Mouse (Mus musculus) heart, embryonic 13.5 days (tissue): ENCODE measurements at regions not wholly inside any gene's neighbourhood (a gene's known extent, or its start where the extent isn't known, plus 50 kb on each side); places are given as distances from the start of the nearest gene placed in this dataset.

Source experiments
- ATAC-seq: fragments of 200-750 bp; cut with Nextera tagmentation; 2 replicates; pipeline ENCODE4 v1.8.0; 2017; ENCODE audit warnings: moderate TSS enrichment; ENCODE audit not compliant: insufficient number of reproducible peaks, low FRiP score, low TSS enrichment; ENCODE audit errors: extremely low read depth
- H3K27ac ChIP-seq: fragments of 300-500 bp; sonication (generic); replicated peaks from 2 replicates; pipeline ENCODE4 v1.5.1; 2015; ENCODE audit warnings: moderate library complexity, mild to moderate bottlenecking, inconsistent platforms
- H3K27me3 ChIP-seq: fragments of 300-500 bp; sonication (generic); replicated peaks from 2 replicates; pipeline ENCODE4 v1.6.1; 2015; ENCODE audit warnings: mild to moderate bottlenecking, inconsistent platforms
- H3K36me3 ChIP-seq: fragments of 300-500 bp; sonication (generic); 2 replicates; pipeline ENCODE4 v1.6.1; 2015; ENCODE audit warnings: mild to moderate bottlenecking, inconsistent platforms
- H3K4me1 ChIP-seq: fragments of 300-500 bp; sonication (generic); 2 replicates; pipeline ENCODE4 v1.6.1; 2015; ENCODE audit warnings: inconsistent platforms
- H3K4me2 ChIP-seq: fragments of 300-500 bp; sonication (generic); 2 replicates; pipeline ENCODE4 v1.6.1; 2015; ENCODE audit warnings: inconsistent platforms, mild to moderate bottlenecking, moderate library complexity
- H3K4me3 ChIP-seq: fragments of 300-500 bp; sonication (generic); 2 replicates; pipeline ENCODE4 v1.5.1; 2015; ENCODE audit warnings: moderate library complexity, mild to moderate bottlenecking, inconsistent platforms
- H3K9ac ChIP-seq: fragments of 300-500 bp; sonication (generic); 2 replicates; pipeline ENCODE4 v1.6.1; 2015; ENCODE audit warnings: inconsistent platforms, mild to moderate bottlenecking, moderate library complexity
- H3K9me3 ChIP-seq: fragments of 300-500 bp; sonication (generic); 2 replicates; pipeline ENCODE4 v1.6.1; 2016; ENCODE audit warnings: inconsistent platforms
- whole genome bisulfite sequencing: fragments of 180-500 bp; shearing (Covaris S2); methylation state at CpG from one replicate; pipeline ENCODE4 v1.1.7; 2015; ENCODE audit warnings: mixed read lengths; 5-methylcytosine and 5-hydroxymethylcytosine counted together

DNA sequence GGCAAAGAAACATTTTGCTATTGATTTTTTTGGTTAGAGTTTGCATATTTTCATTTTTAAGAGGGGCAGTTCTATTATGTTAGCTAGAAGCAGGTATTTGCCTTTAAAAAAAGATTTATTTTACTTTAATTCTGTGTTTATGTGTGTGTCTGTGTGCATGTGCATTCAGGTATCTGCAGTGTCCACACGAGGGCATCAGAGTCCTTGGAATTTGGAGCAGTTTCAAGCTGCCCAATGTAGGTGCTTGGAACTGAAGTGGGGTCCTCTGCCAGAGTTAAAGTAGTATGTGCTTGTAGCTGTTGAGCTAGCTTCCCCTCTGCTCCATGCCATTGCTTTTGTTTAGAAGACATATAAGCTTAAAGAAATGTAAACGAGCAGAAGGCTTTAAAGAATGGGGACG is 89.1 kb downstream of the 9330182O14Rik start:
- H3K4me1 ChIP-seq = no peaks in the 10 kb centered on the region
- no peak overlapping the region for H3K9ac ChIP-seq
- no peaks in the 10 kb centered on the region for H3K36me3 ChIP-seq
- H3K27me3 ChIP-seq = no peaks in the 10 kb centered on the region
- no peak overlapping the region for H3K27ac ChIP-seq
- no peaks in the 10 kb centered on the region for H3K9me3 ChIP-seq
- WGBS = 83% methylated on average over 3 of the region's 3 CpGs
- H3K4me2 ChIP-seq = no peak overlapping the region
- no peak for ATAC-seq
- no peak overlapping the region for H3K4me3 ChIP-seq

DNA sequence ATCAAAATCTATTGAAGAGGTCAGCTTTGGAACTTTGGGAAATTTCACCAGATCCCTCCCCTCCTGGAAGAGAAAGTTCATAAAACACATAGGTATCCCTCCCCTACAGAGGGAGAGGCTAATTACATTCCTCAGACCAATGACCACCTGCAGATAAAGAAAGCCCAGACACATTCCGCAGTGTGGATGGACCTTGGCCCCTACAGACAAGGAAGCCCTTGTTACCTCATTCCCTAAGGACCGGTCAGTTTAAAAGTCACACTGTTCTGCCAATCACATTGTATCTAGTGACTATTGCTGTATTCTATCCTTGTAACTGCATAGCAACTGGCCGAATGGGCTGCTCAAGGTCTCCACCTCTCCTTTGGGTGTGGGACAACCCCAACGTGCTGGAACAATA is 107.6 kb downstream of the 9330182O14Rik start:
- Histone ChIP-seq H3K36me3 (no peaks in the 10 kb centered on the region), H3K9me3 (no peaks in the 10 kb centered on the region), H3K4me3 (no peak overlapping the region), H3K27me3 (no peaks in the 10 kb centered on the region), H3K4me2 (no peak overlapping the region), H3K27ac (no peak overlapping the region), H3K4me1 (no peaks in the 10 kb centered on the region), H3K9ac (no peak overlapping the region)
- no peak for ATAC-seq
- 70% methylated on average over 4 of the region's 4 CpGs for WGBS

DNA sequence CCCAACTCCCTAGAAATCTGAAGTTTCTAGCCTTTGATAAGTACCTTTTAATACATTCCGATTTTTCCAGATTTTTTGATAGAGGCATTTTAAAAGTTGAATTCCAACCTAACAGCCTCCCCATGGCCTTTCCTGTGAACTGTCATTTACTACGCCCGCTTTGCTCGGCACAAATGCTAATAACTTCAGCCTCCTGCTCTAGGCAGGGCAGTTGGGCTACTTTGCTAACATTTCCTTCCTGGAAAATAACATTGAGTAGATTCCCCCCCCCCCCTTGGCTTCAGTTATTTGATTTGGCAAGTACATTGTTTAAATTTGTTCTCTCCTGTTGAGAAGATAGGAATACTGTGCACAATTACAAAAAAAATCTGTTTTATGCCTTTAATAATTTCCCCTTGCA is 114.8 kb downstream of the 9330182O14Rik start:
- Histone ChIP-seq H3K9ac (no peak overlapping the region), H3K9me3 (no peaks in the 10 kb centered on the region), H3K27ac (no peak overlapping the region), H3K4me1 (no peaks in the 10 kb centered on the region), H3K36me3 (no peaks in the 10 kb centered on the region), H3K4me3 (no peak overlapping the region), H3K27me3 (no peaks in the 10 kb centered on the region), H3K4me2 (no peak overlapping the region)
- ATAC-seq = no peak
- 65% methylated on average over 4 of the region's 4 CpGs for WGBS

DNA sequence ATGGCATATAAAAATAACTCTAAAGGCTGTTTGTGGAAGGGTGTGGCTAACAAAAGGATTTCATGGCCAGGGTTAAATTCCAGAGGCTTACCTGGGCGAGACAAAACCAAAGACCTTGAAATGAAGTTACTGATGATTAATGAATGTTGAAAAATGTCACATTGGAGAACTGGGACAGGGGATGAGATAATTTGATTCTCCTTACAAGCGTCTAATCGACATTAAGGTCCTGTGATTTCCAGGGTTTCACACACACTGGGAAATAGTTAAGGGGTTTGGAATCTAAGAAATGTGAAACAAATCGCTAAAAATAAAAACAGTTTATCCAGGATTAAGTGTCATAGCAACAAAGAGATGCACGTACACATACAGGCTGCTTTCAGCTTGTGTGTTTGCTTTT is 125.3 kb downstream of the 9330182O14Rik start:
- H3K4me3 ChIP-seq = no peak overlapping the region
- H3K27me3 ChIP-seq = no peaks in the 10 kb centered on the region
- H3K36me3 ChIP-seq = no peaks in the 10 kb centered on the region
- 0 out of 2 replicates have a peak, but pooled peaks cover 5% of the 10 kb centered on the region for H3K4me1 ChIP-seq
- no peaks in the 10 kb centered on the region for H3K9me3 ChIP-seq
- H3K4me2 ChIP-seq = no peak overlapping the region
- WGBS = 49% methylated on average over 5 of the region's 5 CpGs
- no peak for ATAC-seq
- H3K9ac ChIP-seq = no peak overlapping the region
- no peak overlapping the region for H3K27ac ChIP-seq

DNA sequence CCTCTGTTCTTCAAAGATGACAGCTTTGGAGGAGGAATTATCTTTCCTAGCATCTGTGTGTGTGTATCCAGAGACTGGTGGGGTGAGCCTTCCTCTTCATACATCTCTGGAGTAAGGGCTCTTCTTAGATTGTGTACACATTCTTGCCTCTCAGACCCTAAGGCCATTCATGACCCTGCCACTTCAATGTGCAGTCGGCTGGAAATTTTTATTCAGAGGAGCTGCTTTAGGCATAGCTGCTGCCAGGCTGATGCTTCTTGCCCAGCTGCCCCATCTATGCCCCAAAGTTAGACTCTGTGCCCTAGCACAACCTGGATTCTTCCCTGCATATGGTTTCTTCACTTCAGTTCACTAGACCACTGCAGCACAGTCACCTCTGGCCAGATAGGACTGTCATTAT is 144.9 kb downstream of the 9330182O14Rik start:
- Histone ChIP-seq H3K36me3 (no peaks in the 10 kb centered on the region), H3K27ac (no peak overlapping the region), H3K9me3 (no peaks in the 10 kb centered on the region), H3K9ac (no peak overlapping the region), H3K4me2 (no peak overlapping the region), H3K4me1 (0 out of 2 replicates have a peak, but pooled peaks cover 3% of the 10 kb centered on the region), H3K27me3 (no peaks in the 10 kb centered on the region), H3K4me3 (no peak overlapping the region)
- no peak for ATAC-seq
- 70% methylated on average over 1 of the region's 1 CpGs for WGBS

DNA sequence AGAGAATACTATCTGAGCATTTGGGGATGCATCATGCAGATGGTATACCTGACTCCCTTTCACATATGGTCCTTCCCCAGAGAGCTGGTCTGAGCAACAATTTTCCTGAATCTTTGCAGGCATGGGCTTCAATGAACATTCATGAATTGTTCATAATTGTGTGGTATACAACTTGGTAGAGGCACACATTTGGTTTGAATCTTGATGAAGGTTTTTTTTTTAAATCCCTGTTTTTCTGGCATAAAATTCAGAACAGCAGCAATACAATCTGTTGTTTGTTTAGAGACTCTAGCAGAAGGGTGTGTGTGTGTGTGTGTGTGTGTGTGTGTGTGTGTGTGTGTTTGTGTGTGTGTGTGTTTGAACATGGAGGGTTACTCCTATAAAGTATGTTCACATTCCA is 146.4 kb downstream of the 9330182O14Rik start:
- H3K4me1 ChIP-seq = no peaks in the 10 kb centered on the region
- no peak overlapping the region for H3K27ac ChIP-seq
- ATAC-seq = no peak
- H3K36me3 ChIP-seq = no peaks in the 10 kb centered on the region
- H3K4me2 ChIP-seq = no peak overlapping the region
- H3K4me3 ChIP-seq = no peak overlapping the region
- H3K9ac ChIP-seq = no peak overlapping the region
- H3K9me3 ChIP-seq = 0 out of 2 replicates have a peak, but pooled peaks cover 3% of the 10 kb centered on the region
- H3K27me3 ChIP-seq = no peaks in the 10 kb centered on the region

DNA sequence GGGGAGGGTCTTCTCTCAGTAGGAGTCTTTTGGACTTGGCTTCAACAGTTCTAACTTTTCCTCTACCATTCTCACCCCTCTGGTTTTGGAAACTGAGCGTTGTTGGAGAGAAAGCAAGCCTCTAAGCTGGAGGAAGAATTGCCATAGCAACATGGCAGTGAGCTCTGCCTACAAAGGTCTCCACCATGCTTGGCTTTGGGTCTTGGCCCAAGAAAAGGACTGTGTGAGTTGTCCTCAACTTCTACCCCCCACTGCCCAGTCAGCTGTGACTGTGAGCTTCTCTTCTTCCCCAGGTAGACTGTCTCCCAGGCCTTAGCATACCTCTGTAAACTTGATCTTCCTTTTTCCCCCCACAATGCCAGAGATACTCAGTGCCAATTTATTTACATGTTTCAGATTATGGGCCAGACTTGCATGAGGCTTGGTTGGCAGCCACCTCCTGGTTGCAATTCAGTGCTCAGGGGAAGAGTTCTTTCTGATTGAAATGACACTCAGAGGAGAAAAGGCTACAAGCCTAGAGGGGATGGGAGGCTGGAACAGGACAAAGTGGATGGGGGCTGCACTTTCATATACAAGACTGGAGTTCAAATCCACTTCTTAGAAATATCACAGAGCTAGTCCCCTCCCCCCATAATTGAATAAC is 147.0 kb downstream of the 9330182O14Rik start:
- no peak overlapping the region for H3K4me3 ChIP-seq
- peaks cover 9% of the 10 kb centered on the region for H3K9me3 ChIP-seq
- 67% methylated on average over 1 of the region's 1 CpGs for WGBS
- no peak overlapping the region for H3K4me2 ChIP-seq
- no peaks in the 10 kb centered on the region for H3K36me3 ChIP-seq
- ATAC-seq = no peak
- no peaks in the 10 kb centered on the region for H3K4me1 ChIP-seq
- no peaks in the 10 kb centered on the region for H3K27me3 ChIP-seq
- H3K9ac ChIP-seq = no peak overlapping the region
- H3K27ac ChIP-seq = no peak overlapping the region

DNA sequence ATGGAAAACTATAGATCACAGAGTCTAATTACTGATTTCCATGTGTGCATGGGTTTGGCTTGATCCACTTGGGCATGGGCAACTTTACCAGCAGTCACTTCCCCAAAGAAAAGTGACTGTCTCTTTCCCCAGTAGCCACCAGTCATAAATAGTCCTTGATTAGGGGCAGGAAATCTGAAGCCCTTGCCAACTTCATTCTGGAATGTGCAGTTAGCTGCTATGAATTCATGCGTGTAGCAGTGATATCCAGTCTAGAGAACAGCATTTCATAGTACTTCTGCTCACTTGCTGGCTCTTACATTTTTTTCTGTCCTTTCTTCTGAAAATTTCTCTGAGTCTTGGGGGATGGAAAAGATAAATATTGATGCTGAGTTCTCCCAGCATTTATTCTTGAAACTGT is 157.4 kb downstream of the 9330182O14Rik start:
- no peaks in the 10 kb centered on the region for H3K9me3 ChIP-seq
- no peak overlapping the region for H3K27ac ChIP-seq
- H3K9ac ChIP-seq = no peak overlapping the region
- H3K36me3 ChIP-seq = no peaks in the 10 kb centered on the region
- ATAC-seq = no peak
- H3K27me3 ChIP-seq = no peaks in the 10 kb centered on the region
- H3K4me3 ChIP-seq = no peak overlapping the region
- 0 out of 2 replicates have a peak, but pooled peaks cover 4% of the 10 kb centered on the region for H3K4me1 ChIP-seq
- H3K4me2 ChIP-seq = no peak overlapping the region
- WGBS = 35% methylated on average over 1 of the region's 1 CpGs

DNA sequence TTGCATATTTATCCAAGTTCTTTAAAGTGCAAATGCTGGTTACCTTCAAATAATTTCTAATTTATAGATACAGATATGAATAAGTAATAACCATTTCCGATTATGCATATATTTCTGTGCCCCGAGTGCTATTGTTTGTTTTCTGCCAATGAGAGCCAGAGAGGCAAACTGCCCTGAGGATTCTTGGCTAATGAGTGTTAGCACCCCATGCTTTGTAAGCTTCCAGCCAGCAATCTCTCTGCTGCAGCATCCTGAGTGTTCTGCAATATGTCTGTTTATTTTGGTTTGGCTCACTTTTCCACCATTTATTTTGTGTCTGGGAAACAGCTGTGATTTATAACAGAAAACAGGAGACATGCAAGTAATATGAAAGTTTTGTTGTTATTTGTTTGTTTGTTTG is 178.1 kb downstream of the 9330182O14Rik start:
- no peak for ATAC-seq
- no peaks in the 10 kb centered on the region for H3K4me1 ChIP-seq
- no peaks in the 10 kb centered on the region for H3K27me3 ChIP-seq
- WGBS = 76% methylated on average over 2 of the region's 2 CpGs
- H3K4me3 ChIP-seq = no peak overlapping the region
- H3K36me3 ChIP-seq = no peaks in the 10 kb centered on the region
- H3K27ac ChIP-seq = no peak overlapping the region
- no peak overlapping the region for H3K4me2 ChIP-seq
- H3K9ac ChIP-seq = no peak overlapping the region
- 0 out of 2 replicates have a peak, but pooled peaks cover 3% of the 10 kb centered on the region for H3K9me3 ChIP-seq

DNA sequence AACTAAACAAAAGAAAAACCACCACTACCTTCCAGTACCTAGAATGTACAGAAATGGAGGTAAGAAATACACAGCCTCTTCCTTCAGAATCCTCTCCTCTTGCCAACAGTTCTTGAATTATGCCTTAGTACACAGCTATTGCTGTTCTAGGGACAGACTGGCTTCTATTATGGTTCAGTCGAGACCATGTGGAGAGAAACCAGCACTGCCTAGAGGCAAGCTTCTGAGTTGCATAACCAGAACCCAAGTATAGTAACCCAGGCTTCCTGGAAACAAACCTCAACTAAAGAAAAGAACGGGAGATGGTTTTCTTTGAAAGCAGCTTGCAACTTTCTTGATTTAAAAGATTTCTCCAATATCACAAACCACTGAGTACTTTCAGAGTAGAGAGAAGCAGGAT is 205.6 kb downstream of the 9330182O14Rik start:
- Histone ChIP-seq H3K4me1 (no peaks in the 10 kb centered on the region), H3K36me3 (no peaks in the 10 kb centered on the region), H3K4me3 (no peak overlapping the region), H3K9me3 (no peaks in the 10 kb centered on the region), H3K9ac (no peak overlapping the region), H3K4me2 (no peak overlapping the region), H3K27me3 (no peaks in the 10 kb centered on the region), H3K27ac (no peak overlapping the region)
- no peak for ATAC-seq
- whole genome bisulfite sequencing = 55% methylated on average over 2 of the region's 2 CpGs

DNA sequence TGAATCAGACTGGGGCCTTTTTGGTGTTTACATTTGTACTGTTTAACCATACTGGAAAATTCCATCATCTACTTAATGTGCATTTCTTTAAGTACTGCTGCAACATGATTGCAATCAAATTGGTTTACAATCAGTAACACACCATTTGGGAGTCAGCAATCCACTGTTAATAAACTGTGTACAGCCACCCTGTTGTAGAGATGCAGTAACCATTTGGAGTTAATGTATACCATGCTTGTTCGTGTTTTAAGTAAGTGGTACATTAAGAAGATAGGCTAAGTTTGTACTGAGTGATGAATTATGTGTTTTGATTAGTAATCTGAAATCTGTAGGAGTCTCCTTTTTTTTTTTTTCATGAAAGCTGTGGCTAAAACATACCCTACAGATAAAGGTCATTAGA is 206.1 kb downstream of the 9330182O14Rik start:
- ATAC-seq = no peak
- H3K36me3 ChIP-seq = no peaks in the 10 kb centered on the region

DNA sequence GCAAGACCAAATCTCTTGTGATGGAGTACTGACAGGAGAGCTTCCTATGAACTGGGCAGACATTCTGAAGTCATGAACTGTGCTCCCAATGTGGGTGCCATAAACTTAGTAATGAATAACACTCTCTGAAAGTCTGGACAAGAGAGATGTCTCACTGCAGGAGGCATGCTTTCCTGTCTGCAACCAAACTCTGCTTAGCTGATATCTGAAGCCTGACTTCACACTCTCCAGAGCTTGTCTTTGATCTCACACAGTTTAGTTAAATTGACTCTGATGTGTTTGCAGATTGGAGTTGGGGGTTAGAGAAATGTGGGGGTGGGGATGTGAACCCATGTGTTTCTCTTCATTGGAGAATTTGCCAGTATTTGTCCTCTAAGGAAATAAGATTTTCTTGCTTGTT is 217.3 kb downstream of the 9330182O14Rik start:
- ATAC-seq = no peak
- Histone ChIP-seq H3K36me3 (no peaks in the 10 kb centered on the region), H3K4me3 (no peak overlapping the region), H3K27me3 (no peaks in the 10 kb centered on the region), H3K4me1 (peaks cover 16% of the 10 kb centered on the region; the same call in 1 of the 2 replicates), H3K9me3 (no peaks in the 10 kb centered on the region), H3K4me2 (no peak overlapping the region), H3K27ac (no peak overlapping the region), H3K9ac (no peak overlapping the region)

More for the DNA sequence above, 206.1 kb downstream of the 9330182O14Rik start:
- Histone ChIP-seq H3K27ac (no peak overlapping the region), H3K27me3 (no peaks in the 10 kb centered on the region), H3K4me1 (no peaks in the 10 kb centered on the region), H3K9me3 (no peaks in the 10 kb centered on the region), H3K4me2 (no peak overlapping the region), H3K9ac (no peak overlapping the region), H3K4me3 (no peak overlapping the region)
- 54% methylated on average over 1 of the region's 1 CpGs for WGBS
